Mouse (Mus musculus): ENCODE data around the gene Bmi1.

The Bmi1 gene

DNA sequence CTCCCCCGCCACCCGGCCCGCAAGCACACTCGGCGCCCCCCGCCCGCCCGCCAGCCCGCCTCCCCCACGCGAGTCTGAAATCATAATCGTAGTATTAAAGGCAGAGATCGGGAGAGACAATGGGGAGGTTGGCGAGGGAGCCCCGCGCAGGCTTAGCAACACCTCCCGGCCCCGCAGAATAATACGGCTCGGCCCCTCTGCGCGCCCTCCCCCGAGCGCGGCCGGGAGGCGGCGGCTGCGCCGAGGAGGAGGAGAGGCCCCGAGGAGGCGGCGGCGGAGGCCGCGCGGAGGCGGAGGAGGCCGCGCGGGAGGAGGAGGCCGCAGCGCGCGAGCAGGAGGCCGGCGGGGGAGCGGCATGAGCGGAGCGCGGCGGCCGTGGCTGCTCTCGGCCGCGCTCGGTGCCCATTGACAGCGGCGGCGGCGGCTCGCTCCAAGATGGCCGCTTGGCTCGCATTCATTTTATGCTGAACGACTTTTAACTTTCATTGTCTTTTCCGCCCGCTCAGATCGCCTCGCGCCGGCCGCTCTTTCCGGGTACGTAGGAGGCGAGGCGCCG is at the start of gene Bmi1:
Bmi1 (plus strand) TSS at position 83 of the 556 bp plus-strand sequence.
- peak in 1 of 2 experiments; percentile 47 for DNase-seq (ENCODE audit: low spot score in 2 of 2)

DNA sequence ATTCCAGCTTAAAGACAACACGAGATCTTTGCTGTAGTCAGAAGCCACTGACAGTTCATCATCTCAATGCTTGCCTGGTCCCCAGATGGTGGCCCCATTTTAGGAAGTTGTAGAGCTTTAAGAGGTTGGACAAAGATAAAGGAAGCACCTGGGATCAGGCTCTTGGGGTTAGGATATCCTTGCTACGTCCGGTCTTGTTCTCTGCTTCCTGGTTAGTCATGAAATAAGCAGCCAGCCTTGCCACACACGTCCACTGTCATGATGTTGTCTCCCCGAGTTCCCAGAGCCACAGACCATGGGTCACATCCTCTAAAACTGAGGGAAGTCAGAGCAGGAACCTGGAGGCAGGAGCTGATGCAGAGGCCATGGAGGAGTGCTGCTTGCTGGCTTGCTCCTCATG is 46.3 kb upstream of the Bmi1 start:
- DNase-seq (ENCODE audit: low spot score in 2 of 2) = no peak

DNA sequence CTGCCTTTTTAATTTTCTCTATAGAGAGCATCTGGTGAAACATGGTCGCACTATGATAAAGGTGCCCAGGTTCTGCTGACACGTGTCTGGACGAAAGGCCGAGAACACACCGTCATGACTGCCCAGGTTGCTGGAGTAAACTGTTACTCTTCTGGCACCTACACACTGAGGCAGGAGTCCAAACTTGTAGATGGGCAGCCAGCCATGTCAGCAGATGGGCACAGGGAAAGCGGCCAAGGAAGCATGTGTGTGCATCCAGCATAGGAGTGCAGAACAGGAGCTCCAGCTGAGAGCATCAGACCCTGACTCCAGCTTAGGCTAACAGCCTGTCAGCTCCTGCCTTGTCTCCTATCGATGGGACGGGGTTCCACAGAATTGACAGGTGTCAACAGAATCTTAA is 41.8 kb upstream of the Bmi1 start:
- peak; percentile 74 to 75 for DNase-seq (ENCODE audit: low spot score in 2 of 2)

GRCm38 (mm10) chr2:18648563-18648962 is 28.3 kb upstream of the Bmi1 start:
- no peak for DNase-seq (ENCODE audit: low spot score in 2 of 2)

GRCm38 (mm10) chr2:18654821-18655220 is 22.0 kb upstream of the Bmi1 start:
- DNase-seq (ENCODE audit: low spot score in 2 of 2) = no peak

DNA sequence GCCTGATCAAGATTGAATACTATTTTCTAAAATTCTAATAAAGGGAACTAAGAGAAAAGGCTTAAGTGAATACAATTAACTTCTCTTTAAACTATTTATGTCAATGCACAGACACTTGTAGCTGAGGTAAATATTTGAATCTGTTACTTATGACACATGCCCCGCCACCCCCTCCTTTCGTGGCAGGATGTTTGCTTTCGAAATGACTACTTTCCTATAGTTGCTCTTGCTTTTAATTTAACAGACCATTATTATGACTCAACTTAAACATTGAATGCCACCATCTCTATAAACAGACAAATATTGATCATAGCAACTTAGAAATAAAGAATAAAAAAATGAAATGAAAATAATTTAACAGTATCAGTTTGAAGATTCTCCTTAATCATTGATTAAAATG is 12.8 kb upstream of the Bmi1 start:
- DNase-seq (ENCODE audit: low spot score in 2 of 2) = no peak

- no peak for DNase-seq (ENCODE audit: low spot score in 2 of 2)
These were observed 5.8 kb upstream of the Bmi1 start for GRCm38 (mm10) chr2:18671041-18671440.

- DNase-seq (ENCODE audit: low spot score in 2 of 2) = peak; percentile 93 to 97
These were observed 4.6 kb upstream of the Bmi1 start, which contains the start of gene Commd3 for GRCm38 (mm10) chr2:18672133-18672765. Gene Commd3, plus strand, starts transcription at chr2:18672384.

DNA sequence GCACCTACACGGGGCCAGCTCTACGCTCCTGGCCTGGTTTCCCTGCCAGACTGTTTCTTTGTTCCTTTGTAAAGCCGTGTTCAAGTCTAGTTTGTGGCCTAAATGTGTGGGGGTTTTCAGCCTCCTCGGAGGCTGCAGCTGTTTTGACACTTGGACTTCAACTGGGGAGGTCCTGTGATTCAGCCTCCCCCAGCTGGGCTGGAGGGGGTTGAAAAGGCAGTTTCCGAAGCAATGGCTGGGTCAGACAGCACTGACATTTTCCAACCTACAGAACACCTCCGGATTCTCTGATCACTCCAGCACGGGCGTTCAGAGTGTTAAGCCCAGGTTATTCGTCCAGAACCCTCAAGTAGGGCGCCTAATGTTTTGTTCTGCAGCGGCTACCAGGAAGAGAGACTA is 4.1 kb upstream of the Bmi1 start:
- peak in 1 of 2 experiments; percentile 24 for DNase-seq (ENCODE audit: low spot score in 2 of 2)

DNA sequence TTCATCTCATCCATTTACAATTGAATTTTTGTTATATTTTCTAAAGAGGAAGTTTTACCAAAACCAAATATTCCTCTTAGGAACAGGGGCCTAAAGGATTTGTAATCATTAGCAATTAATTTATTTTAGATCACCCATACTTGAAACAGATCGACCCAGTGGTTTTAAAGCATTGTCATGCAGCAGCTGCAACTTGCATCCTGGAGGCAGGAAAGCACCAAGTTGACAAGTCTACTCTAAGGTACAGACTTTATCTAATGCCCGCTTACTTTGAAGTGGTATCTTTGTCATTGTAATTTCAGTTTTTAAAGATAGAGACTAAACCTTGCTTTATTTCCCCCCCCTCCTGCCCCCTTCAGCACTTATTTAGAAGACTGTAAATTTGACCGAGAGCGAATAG is 3.1 kb upstream of the Bmi1 start:
- DNase-seq (ENCODE audit: low spot score in 2 of 2) = no peak

DNA sequence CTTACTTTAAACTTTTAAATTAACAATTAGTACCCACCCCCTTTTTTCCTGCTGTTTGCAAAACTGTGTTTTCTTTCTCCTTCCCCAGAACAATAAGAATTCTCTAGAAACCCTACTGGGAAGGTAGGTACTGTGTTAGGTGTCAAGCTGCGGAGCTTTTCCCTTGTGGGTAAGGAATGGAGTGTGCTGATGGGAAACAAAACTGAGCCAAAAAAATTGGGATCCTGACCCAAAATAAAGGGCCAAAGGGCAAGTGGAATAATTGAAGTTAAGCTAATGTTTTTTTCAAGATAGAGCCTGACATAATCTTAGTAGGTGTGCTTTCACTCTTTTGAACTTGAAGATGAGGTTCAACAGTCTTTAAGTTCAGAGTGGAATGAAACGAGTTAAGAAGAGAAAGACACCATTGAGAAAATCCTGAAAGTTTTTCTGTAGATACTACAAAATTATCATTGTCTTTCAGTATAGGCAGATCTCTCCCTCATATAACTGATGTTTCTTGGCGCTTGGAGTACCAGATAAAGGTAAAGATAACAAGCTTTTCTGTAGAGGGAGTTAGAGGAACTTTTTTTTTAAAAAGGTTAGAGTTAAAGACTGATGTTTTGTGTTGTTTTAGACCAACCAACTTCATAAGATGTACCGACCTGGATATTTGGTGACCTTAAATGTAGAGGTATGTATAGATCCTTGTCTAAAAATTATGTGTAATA is 2.5 kb upstream of the Bmi1 start:
- no peak for DNase-seq (ENCODE audit: low spot score in 2 of 2)

- DNase-seq (ENCODE audit: low spot score in 2 of 2) = peak in 1 of 2 experiments; percentile 8
These were observed 949 bp upstream of the Bmi1 start for GRCm38 (mm10) chr2:18675681-18676456.

- peak in 1 of 2 experiments; percentile 53 for DNase-seq (ENCODE audit: low spot score in 2 of 2)
These were observed 322 bp upstream of the Bmi1 start for GRCm38 (mm10) chr2:18676457-18676935.

- peak in 1 of 2 experiments; percentile 28 for DNase-seq (ENCODE audit: low spot score in 2 of 2)
These were observed 1.0 kb downstream of the Bmi1 start for GRCm38 (mm10) chr2:18677631-18678471.

DNA sequence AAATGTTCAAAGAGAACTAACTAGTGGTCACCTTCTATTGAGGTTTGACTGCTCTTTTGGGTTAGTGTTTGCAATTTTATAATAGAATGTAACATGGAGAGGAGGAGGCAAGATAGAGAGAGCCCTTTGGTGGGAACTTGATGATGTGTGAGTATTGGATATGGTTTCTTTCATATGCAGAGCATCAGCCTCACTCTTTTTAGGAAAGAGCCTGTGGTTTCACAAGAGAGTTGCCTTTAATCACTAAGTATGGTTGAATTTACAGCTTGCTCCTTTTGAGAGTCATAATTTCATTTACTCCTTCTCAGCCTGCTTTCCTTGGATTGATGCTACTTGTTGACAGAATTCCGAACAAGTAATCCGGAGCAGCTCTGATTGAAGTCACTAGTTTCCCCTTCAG is 2.9 kb downstream of the Bmi1 start:
- no peak for DNase-seq (ENCODE audit: low spot score in 2 of 2)

GRCm38 (mm10) chr2:18680501-18680900 is 3.7 kb downstream of the Bmi1 start:
- no peak for DNase-seq (ENCODE audit: low spot score in 2 of 2)

DNA sequence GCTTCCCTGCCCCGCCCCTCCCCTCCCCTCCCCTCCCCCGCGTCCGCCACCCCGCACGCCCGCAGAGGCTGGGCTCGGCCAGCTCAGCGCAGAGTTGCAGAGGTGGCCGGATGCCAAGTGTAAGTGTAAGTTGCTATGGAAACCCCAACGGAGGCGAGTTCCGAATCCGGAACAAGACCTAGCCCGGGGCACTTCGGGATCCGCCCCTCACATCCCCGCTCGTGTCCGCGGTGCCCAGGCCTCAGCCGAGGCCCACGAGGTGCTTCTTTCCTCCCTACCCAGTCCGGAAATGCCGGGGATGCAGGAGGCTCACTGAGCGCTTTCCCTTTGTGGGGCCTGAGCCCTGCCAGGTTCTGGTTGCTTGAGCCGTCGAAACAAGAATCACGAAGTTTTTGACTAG is 4.1 kb downstream of the Bmi1 start:
- peak in 1 of 2 experiments; percentile 32 for DNase-seq (ENCODE audit: low spot score in 2 of 2)

DNA sequence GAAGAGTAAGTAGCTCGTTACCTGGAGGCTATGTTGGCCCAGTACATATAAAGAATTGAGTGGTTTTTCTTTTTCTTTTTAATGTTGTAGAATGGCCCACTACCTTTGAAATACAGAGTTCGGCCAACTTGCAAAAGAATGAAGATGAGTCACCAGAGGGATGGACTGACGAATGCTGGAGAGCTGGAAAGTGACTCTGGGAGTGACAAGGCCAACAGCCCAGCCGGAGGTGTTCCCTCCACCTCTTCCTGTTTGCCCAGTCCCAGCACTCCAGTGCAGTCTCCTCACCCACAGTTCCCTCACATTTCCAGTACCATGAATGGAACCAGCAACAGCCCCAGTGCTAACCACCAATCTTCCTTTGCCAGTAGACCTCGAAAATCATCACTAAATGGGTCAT is 7.2 kb downstream of the Bmi1 start:
- DNase-seq (ENCODE audit: low spot score in 2 of 2) = no peak

- no peak for DNase-seq (ENCODE audit: low spot score in 2 of 2)
These were observed 9.6 kb downstream of the Bmi1 start for GRCm38 (mm10) chr2:18686386-18686785.

- DNase-seq (ENCODE audit: low spot score in 2 of 2) = no peak
These were observed 10.2 kb downstream of the Bmi1 start for GRCm38 (mm10) chr2:18686826-18687519.
